Mouse (Mus musculus) heart, postnatal 25 days (tissue): ENCODE data around the gene Gm20696. TPM values are rescaled to one million over a fixed set of nuclear protein-coding genes. Genes with fewer than 3 reads are reported as not detected.

Source experiments
- DNase-seq: peaks from one replicate; pipeline ENCODE4 v3.0.0; 2022; ENCODE audit warnings: low spot score
- intact Hi-C: fragments of 180-260 bp; cut with DNase I; formaldehyde crosslinking; loops from one replicate; pipeline ENCODE4 v1.15.1; 2025
- total RNA-seq, 2 experiments: library from RNA; stranded (reverse); gene quantifications; 2 replicates each; pipeline ENCODE4 v1.2.3; 2021

The Gm20696 gene
- total RNA-seq, 2 experiments from 2014 or later = 1.5 to 2.7 TPM

DNA sequence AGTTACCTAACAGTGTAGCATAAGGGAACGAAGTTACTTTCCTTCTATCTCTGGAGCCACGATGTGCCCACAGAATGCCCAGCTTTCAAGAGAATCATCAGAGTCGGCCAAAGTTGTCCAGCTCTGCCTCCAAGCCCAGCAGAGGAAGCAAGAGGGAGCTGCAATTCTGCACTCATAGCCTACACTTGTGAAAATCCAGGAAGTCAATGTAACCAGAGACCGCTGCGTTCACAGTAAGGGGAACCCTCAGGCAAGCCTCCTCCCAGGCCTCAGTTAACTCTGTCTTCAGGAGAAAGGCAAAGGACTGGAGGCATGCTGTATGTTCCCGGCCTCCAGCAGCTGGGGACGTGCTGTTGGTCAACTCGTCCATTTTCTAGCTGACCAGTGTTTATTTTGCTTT is 693 bp upstream of the Gm20696 start:
- DNase-seq = no peak
- intact Hi-C loops = loop anchor here (10.0 kb wide), 1 partner anchor 1168 kb away; the partner anchor contains the start of gene Ppp4r2

- no peak for DNase-seq
- intact Hi-C loops = loop anchor here (10.0 kb wide), 1 partner anchor 1169 kb away; the partner anchor contains the start of gene Ppp4r2
These were observed 910 bp downstream of the Gm20696 start for GRCm38 (mm10) chr6:99665457-99666317.

DNA sequence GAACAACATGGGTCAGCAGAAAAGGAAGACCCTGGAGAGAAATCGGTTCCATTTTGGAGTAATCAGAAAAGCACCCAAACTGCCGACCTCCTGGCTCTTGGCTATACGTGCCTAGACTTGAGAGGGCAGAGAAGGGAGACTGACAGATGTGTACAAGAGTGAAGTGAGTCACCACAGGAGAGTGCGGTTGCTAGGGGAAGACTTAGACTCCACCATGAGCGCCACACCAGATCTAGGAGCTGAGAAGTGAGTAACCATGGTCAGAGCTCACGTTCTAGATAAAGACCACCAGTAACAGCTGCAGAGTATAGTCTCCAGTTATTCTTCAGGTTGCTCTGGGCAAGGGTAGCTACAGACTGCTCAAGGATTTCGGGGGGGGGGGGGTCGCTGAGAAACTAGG is 3.4 kb downstream of the Gm20696 start:
- no peak for DNase-seq
- intact Hi-C loops = loop anchor here (10.0 kb wide), 1 partner anchor 1172 kb away; the partner anchor contains the start of gene Ppp4r2

DNA sequence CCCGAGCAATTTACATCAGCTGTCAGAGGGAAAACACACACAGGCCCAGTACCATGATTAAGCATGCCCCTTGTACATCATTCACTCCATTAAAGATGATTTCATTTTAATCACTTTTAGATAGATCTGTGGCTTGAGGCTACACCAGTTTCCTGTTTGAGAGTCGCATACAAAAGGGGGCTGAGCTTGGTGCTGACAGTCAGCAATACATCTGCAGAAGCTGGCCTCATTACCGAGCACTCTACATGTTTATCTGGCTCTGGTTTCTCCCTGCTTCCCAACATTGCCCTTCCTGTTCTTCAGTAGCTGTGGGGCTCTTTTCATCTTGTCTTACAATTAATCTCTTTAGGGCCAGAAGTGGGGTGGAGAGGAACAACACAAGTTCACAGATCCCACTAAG is 6.2 kb downstream of the Gm20696 start:
- DNase-seq = no peak
- intact Hi-C loops = loop anchor here (10.0 kb wide), 1 partner anchor 1174 kb away; the partner anchor contains the start of gene Ppp4r2

DNA sequence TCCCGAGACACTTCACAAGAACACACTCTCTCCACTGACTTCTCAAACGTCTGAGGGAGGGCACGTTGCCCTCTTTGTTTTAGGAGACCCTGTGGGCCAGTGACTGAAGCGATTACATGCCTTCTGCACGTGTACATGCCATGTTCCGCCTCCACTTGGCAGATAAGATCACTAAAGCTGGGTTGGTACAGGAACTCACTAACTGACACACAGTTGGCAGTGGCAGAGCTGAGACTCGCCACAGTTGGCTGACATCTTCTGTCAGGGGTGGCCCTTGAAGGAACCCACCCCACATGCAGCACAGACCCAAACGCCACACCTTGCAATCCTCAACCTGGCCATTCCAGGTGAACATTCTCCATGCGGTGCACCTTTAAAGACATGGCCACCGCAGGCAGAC is 8.0 kb downstream of the Gm20696 start:
- no peak for DNase-seq
- intact Hi-C loops = no loop called here

- intact Hi-C loops = no loop called here
- DNase-seq = no peak
These were observed 10.5 kb downstream of the Gm20696 start for GRCm38 (mm10) chr6:99656088-99656487.

DNA sequence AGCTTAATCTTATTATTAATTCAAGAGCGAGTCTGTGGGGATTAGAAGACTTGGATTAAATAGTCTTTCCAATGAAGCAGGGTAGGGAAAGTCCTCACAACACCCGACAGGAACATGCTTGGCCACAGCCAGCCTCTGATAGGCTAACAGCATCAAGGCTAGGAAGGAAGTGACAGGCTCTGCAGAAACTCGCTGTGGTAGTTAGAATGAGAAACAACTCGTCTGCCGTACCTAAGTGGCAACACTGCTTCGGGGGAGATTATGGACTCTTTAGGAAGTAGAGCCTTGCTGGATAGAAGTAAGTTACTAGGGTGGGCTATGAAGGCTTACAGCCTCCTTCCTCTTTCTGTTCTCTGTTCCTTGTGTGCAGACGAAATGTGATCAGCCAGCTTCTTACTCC is 11.1 kb downstream of the Gm20696 start:
- no peak for DNase-seq
- intact Hi-C loops = no loop called here

DNA sequence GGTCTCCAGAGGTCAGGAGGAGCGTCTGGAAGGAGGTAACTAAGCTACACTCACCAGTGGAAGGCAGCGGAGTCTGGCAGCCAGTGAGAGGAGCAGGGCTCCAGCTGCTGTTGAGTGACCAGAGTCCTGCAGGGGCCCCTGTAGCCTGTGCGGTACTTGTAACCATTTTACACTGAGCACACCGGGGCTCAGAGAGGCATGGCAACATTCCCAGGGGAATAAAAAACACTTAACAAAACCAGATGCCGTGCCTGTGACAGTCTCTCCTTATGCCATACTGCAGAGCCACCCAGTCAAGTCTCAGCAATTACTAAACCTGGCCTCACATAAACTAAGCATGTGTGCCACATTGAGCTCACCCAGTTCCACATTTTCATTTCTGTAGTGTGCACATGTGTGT is 12.3 kb downstream of the Gm20696 start:
- no peak for DNase-seq
- intact Hi-C loops = no loop called here

GRCm38 (mm10) chr6:99652341-99652740 is 14.3 kb downstream of the Gm20696 start:
- intact Hi-C loops = no loop called here
- no peak for DNase-seq

DNA sequence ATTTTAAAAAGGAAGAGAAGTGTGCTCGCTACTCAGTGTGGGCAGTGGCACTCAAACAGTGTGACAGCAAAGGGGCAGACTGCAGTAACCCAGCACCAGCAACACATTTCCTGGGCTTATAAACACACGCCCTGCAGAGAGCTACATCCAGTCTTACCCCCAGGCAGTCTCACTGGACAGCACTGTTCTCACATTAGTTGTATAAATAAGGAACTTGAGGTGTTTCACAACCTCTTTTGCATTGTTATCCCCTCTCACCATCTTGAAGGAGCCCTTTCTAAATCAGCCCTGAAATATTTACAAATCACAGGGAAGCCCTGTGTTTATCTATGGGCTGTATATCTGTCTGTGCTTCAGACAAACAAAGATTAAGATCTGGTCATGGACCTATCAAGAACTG is 17.3 kb downstream of the Gm20696 start:
- DNase-seq = no peak
- intact Hi-C loops = no loop called here

GRCm38 (mm10) chr6:99646344-99646743 is 20.3 kb downstream of the Gm20696 start:
- intact Hi-C loops = no loop called here
- no peak for DNase-seq

- intact Hi-C loops = no loop called here
- DNase-seq = no peak
These were observed 21.7 kb downstream of the Gm20696 start for GRCm38 (mm10) chr6:99644876-99645275.

- no peak for DNase-seq
- intact Hi-C loops = no loop called here
These were observed 22.2 kb downstream of the Gm20696 start for GRCm38 (mm10) chr6:99644386-99644785.

DNA sequence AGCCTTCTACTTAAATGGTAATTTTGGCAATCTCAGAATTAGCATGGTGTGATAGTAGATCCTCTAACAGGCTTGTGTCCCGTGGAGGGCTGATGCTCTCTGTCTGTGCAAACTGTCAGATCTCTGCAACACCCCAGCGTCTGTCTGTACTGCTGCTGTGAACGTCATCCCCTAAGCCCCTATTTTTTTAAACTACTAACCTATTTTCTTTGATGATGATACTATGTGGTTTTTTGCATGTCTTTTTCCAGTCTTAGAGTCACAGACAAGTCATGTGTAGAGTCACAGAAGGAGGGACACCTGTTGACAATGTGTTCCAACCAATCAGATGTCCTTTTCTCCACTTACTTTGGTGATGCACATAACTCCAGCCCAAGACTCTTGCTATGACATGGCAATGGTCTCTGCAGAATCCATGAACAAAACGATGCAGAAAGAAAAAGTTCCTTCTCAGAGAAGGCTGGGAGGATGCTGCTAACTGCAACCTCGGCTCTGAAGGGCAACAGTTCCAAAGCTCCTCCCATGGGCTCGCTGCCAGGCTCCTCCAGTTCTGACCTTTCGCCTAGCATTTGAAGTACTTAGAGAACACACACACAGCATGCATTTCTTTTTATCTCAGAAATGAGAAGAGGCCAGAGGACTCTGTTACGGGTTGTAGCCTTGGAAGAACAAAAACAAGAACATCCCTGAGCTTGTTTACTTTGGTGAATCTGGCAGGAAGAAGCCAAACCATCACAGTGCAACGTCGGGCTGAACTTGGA is 23.0 kb downstream of the Gm20696 start:
- intact Hi-C loops = no loop called here
- peak; percentile 38 for DNase-seq

GRCm38 (mm10) chr6:99637456-99637855 is 29.1 kb downstream of the Gm20696 start:
- intact Hi-C loops = no loop called here
- DNase-seq = no peak

DNA sequence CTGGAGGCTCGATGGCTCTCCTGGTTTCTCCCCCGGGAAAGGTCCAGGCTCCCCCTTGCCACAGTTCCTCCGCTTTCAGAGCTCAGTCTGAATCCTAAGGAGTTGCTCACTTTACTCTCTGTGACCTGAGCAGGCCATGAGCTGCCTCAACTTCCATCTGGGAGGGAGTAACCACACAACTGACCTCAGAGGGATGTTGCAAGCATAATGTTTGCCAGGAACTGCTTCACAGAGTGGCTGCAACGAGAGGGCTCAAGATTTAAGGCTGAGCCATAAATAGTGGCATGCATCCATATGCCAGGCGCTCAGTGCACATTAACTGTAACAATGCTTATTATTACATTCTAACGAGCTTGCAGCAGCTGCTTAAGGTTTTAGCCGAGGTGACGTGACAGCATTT is 29.8 kb downstream of the Gm20696 start:
- no peak for DNase-seq
- intact Hi-C loops = no loop called here

GRCm38 (mm10) chr6:99636121-99636520 is 30.5 kb downstream of the Gm20696 start:
- intact Hi-C loops = no loop called here
- no peak for DNase-seq

DNA sequence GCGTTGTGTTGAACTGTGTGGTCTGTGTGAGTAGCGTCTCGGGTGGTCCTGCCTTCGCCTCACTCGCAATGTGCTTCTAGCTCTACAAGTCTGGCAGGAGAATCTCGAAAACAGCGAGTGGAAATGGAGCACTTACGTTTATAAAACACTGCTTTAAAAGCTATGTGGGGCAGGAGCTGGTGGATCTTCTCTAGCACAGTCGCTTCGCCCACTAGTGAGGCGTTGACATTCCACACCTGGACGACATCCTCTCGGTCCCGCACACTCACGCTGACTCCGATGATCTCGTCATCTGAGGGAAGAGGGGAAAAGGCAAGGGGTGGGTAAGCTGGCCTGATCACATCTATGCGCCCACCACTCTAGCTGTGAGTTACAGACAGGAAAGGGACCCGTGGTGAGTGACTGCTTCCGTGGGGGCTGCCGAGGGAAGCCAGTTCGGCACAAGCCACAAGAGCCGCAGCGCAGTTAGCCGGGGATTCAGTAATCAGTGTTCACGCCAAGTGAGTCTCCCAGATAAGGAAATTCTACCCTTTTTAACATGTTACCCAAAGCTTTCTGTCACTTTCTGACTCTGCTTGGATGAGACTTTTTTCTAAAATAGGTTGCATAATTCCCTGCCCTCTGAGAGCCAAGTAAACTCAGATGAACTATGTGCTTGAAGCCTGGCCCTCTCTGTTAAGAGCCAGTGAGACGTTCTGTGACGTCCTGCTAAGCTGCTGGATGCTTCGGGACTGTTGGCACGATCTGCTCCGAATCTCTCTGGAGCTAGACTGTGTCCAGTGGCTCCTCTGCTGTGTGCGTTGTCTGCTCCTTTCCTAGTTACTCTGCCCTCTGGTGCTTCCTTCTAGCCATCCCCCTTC is 34.2 kb downstream of the Gm20696 start:
- intact Hi-C loops = no loop called here
- peak; percentile 37 for DNase-seq

DNA sequence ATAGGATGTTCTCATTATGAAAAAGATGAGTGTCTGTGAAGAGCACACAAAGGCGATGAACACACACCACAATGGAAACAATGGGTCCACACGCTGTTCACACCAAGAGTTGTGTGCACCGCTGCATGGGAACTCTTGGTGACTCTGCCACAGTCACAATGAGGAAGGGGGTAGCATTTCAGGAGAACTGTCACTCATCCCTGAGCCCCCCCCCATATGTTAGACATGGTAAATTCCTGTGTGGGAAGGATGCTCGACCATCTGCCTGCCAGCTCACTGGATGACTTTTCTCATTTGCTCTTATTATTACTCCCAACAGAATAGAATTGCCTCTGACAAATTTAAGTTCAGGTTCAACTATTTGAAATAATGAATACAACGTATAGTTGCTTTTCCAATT is 35.0 kb downstream of the Gm20696 start:
- DNase-seq = no peak
- intact Hi-C loops = no loop called here
